Mouse (Mus musculus): Measurements from ENCODE around the gene Uvrag. TPM values are rescaled to one million over a fixed set of nuclear protein-coding genes. Genes with fewer than 3 reads are reported as not detected.

Gene Uvrag
- polyA plus RNA-seq, 1 experiment from 2014 or later: 14.8 TPM

DNA sequence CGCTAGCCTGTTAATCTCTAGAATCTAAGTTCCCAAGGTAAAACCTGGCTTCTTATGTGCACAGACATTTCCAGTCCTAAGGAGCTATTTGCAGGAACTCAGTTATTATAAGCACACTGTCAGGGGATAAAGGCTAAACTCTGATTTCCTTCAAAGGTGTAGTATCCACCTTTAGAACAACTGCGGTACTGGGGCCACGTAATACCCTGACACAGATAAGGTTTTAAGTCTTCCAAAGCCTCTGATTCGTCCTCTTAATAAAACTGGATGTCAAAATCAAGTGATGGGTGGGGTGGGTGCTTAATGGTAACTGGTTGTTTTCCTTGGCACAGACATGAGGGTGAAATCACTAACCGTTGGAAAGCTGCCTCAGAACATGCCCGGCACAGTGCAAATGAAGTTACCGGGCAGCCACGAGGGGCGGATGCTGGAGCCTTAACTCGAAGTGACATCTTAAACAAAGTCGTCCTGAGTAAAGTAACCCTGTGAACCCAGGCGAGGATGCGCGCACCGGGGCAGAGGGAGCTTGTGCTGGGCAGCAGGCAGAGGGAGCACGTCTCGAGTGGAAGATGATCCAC, 83.8 kb downstream of the Uvrag start:
- Histone ChIP-seq H3K4me3 (no peak overlapping the region), H3K36me3 (peaks cover 27% of the 10 kb centered on the region), H3K9me3 (peaks cover 7% of the 10 kb centered on the region; the same call in 1 of the 2 replicates), H3K9ac (no peak overlapping the region), H3K4me1 (peaks cover 21% of the 10 kb centered on the region), H3K27ac (replicated peaks) (no peak overlapping the region), H3K4me2 (no peak overlapping the region), H3K27me3 (replicated peaks) (no peaks in the 10 kb centered on the region)
- WGBS: 69% methylated on average over 17 of the region's 17 CpGs
- no peak for ATAC-seq (ENCODE audit: extremely low read depth, insufficient number of reproducible peaks, low FRiP score, low TSS enrichment)

DNA sequence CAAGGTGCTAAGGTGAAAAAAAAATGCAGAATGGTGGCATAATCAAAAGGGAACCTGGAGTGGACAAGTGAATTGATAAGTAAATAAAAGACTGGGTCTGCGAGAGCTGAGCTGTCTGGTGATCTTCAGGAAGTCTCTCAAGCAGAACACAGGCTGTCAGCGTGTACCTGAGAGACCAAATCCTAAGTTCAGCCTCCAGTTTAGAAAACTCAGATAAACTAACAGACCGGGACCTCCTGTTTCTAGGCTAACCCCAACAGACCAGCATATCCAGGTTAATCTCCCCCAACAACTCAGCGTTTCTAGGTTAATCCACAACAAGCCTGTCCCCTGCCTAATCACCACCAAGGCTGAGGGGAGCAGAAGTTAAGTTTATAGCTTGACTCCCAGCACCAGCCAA, 87.3 kb downstream of the Uvrag start:
- no peak for ATAC-seq (ENCODE audit: extremely low read depth, insufficient number of reproducible peaks, low FRiP score, low TSS enrichment)
- H3K4me1 ChIP-seq: peaks cover 26% of the 10 kb centered on the region
- H3K9ac ChIP-seq: no peak overlapping the region
- peaks cover 29% of the 10 kb centered on the region for H3K36me3 ChIP-seq
- no peak overlapping the region for H3K27ac ChIP-seq (replicated peaks)
- no peak overlapping the region for H3K4me2 ChIP-seq
- no peaks in the 10 kb centered on the region for H3K27me3 ChIP-seq (replicated peaks)
- H3K9me3 ChIP-seq: peaks cover 7% of the 10 kb centered on the region; the same call in 1 of the 2 replicates
- 82% methylated on average over 4 of the region's 4 CpGs for WGBS
- no peak overlapping the region for H3K4me3 ChIP-seq

DNA sequence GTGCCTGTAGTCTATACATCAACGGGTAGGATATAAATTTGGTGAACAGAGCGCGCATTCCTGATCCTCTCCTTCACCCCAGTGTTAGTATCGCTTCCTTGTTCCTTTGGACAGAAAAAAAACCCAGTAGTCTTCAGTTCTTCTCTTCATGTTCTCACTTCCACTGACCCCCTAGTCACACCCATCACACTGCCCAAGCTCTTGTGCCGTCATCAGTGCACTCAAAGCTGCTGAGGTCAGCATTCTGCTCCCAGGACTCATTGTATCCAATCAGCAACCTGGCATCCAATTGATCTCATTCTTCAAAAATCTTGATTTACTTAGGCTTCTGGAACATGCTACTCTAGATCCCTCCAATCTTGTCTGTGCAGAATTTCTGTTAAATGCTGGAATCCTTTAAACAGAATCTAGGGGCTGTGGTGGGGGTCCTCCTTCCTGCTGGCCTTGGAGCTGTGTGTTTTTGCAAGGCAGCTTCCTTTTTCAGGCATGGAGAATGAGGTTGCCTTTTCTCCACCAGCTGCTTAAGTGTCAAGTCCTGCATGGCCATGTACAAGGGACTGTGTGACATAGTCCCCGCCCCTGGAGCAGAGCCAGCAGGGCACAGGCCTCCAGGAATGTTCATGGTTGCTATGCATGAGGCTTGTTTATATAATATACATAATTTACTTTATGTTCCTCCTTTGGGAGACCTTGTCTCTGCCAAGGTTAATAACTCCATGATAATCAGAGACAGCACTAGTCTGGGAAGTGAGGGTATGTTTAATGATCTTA, 88.3 kb downstream of the Uvrag start:
- Histone ChIP-seq H3K4me3 (no peak overlapping the region), H3K36me3 (peaks cover 34% of the 10 kb centered on the region), H3K27ac (replicated peaks) (no peak overlapping the region; the same call in 1 of the 2 replicates), H3K9me3 (peaks cover 7% of the 10 kb centered on the region; the same call in 1 of the 2 replicates), H3K4me1 (peaks cover 26% of the 10 kb centered on the region), H3K9ac (no peak overlapping the region), H3K27me3 (replicated peaks) (no peaks in the 10 kb centered on the region), H3K4me2 (no peak overlapping the region)
- WGBS: 81% methylated on average over 6 of the region's 6 CpGs
- ATAC-seq (ENCODE audit: extremely low read depth, insufficient number of reproducible peaks, low FRiP score, low TSS enrichment): no peak

DNA sequence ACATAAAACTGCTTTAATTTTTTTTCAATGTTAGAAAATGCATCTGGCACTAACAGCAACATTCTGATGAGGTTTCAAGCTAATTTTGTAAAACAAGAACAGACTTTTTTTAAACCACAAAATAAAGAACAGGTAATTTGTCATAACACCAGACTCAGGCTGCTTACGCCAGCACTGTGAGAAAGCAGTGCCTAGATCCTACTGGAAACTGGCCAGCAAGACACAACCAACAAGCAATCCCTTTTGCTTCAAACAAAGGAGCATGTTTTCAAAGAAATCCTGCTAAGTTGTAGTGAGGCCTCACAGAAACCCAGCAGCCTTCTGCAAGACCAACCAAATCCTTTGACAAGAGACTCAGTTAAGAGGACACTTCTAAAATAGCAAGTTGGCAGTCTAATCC, 90.1 kb downstream of the Uvrag start:
- peak overlapping the region; percentile 60 for H3K27ac ChIP-seq (replicated peaks)
- peaks cover 7% of the 10 kb centered on the region; the same call in 1 of the 2 replicates for H3K9me3 ChIP-seq
- peaks cover 36% of the 10 kb centered on the region for H3K4me1 ChIP-seq
- 80% methylated on average over 1 of the region's 1 CpGs for WGBS
- no peak overlapping the region for H3K4me2 ChIP-seq
- H3K9ac ChIP-seq: 0 out of 2 replicates have a peak overlapping the region, but pooled peaks have one; percentile 45
- no peaks in the 10 kb centered on the region for H3K27me3 ChIP-seq (replicated peaks)
- no peak overlapping the region for H3K4me3 ChIP-seq
- peaks cover 33% of the 10 kb centered on the region for H3K36me3 ChIP-seq
- ATAC-seq (ENCODE audit: extremely low read depth, insufficient number of reproducible peaks, low FRiP score, low TSS enrichment): no peak

DNA sequence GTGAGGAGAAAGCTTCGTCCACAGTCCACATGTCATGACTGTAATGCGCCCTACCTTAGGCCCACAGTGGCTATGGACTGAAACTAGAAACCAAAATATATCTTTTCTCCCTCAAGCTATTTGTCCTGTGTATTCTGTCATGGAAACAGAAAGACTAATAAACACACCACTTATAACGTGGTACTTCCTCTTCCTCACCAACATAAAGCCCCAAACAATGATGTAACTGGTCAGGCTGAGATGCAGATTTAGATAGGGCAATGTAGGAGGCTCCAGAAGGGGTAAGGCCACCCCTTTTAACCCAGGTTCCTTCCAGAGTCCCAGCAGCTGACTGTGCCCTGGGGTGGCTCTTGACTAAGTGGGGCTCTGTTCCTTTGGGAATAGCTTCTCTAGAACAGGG, 91.0 kb downstream of the Uvrag start:
- Histone ChIP-seq H3K9me3 (peaks cover 7% of the 10 kb centered on the region; the same call in 1 of the 2 replicates), H3K27me3 (replicated peaks) (no peaks in the 10 kb centered on the region), H3K4me2 (no peak overlapping the region), H3K4me1 (peaks cover 46% of the 10 kb centered on the region), H3K9ac (no peak overlapping the region), H3K27ac (replicated peaks) (no peak overlapping the region), H3K4me3 (no peak overlapping the region), H3K36me3 (peaks cover 29% of the 10 kb centered on the region)
- WGBS: 78% methylated on average over 3 of the region's 3 CpGs
- no peak for ATAC-seq (ENCODE audit: extremely low read depth, insufficient number of reproducible peaks, low FRiP score, low TSS enrichment)

DNA sequence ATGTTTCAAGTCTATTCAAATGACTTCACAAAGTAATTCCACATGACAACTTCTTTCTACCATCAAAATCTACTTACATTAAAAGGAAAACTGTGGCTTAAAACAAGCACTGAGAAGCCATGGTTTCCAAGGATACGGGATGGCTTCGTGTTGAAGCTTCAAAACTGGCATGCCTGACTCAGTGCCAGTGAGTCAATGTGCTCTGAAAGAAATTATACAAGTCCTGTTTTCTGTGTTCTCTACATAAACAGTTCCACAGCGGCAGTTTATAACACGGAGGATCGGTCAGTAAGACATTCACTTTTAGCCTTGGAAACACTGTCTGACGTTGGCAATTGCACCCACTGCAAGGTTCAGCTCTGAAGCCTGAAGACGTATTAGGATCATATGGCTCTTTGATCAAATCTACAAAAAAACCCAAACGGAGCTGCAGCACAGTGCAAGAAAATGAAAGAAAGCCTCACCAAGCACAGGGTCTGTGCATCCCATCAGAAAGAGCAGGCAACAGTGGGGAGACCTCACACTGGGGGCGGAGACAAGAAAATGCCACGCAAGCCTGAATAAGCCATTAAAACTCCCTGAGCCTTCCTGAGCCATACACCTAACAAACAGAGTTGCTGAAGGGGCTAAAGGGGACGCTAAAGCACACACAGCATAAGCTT, 94.3 kb downstream of the Uvrag start:
- H3K27me3 ChIP-seq (replicated peaks): no peaks in the 10 kb centered on the region
- peaks cover 11% of the 10 kb centered on the region for H3K36me3 ChIP-seq
- no peak overlapping the region for H3K4me3 ChIP-seq
- H3K27ac ChIP-seq (replicated peaks): no peak overlapping the region
- no peak overlapping the region for H3K9ac ChIP-seq
- H3K4me2 ChIP-seq: no peak overlapping the region
- no peak for ATAC-seq (ENCODE audit: extremely low read depth, insufficient number of reproducible peaks, low FRiP score, low TSS enrichment)
- peaks cover 55% of the 10 kb centered on the region for H3K4me1 ChIP-seq
- WGBS: 74% methylated on average over 11 of the region's 11 CpGs
- no peaks in the 10 kb centered on the region for H3K9me3 ChIP-seq

DNA sequence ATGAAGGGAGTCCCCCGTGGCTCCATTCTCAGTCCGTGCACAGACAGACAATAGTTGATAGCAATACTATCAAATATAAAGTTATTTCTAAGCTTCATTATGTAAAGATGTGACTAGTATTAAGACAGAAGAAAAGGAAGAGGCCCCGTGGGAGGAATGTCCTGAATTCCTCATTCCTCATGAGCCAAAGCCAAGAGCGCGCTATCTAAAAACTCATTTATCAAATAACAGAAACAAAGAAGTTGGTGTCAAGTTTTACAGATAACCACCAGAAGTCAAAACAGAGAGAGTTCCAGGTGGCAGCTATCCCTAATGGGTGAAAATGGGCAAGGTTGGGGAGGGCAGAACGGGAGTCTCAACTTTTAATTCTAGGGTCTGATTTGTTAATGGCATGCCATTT, 95.4 kb downstream of the Uvrag start:
- WGBS: 53% methylated on average over 6 of the region's 6 CpGs
- no peak overlapping the region for H3K9ac ChIP-seq
- no peak overlapping the region for H3K4me2 ChIP-seq
- H3K4me1 ChIP-seq: peaks cover 45% of the 10 kb centered on the region
- H3K9me3 ChIP-seq: no peaks in the 10 kb centered on the region
- H3K4me3 ChIP-seq: no peak overlapping the region
- no peaks in the 10 kb centered on the region for H3K27me3 ChIP-seq (replicated peaks)
- no peak for ATAC-seq (ENCODE audit: extremely low read depth, insufficient number of reproducible peaks, low FRiP score, low TSS enrichment)
- no peak overlapping the region for H3K27ac ChIP-seq (replicated peaks)
- peaks cover 11% of the 10 kb centered on the region for H3K36me3 ChIP-seq

DNA sequence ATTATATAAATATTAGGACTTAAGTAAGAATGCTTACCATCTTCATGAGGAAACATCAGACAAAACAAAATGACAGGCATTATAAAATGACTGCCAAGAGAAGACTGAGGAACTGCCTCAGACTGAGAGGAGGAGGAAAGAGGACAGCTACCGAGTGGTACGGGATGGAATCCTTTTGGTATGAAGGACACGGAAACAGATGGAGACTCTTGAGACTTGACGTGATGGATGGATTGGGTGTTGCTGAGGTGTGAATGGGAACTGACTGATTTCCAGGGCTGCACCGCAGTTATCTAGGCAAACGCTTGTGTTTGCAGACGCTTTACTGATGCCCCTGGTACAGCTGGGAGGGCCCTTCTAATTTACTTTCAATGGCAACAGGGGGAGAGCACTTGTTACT, 97.0 kb downstream of the Uvrag start:
- H3K27ac ChIP-seq (replicated peaks): peak overlapping the region; percentile 54
- 21% methylated on average over 7 of the region's 7 CpGs for WGBS
- no peak for ATAC-seq (ENCODE audit: extremely low read depth, insufficient number of reproducible peaks, low FRiP score, low TSS enrichment)

DNA sequence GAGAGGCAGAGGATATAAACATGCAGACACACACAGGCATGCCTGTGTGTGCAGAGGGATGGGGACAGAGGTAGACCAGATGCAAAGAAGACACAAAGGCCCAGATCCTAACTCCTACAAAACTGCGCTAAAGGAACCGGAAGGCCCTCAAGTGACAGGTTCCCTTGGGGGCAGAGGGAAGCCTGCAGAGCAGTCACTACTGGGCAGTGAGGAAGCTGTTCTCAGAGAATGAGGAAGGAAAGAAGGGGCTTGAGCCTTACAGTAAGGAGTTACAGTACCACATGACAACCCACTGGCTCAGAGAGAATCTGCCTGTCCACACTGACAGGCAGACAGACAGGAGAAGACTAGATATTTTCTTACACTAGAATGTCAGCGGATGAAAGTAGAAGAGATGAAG, 97.6 kb downstream of the Uvrag start:
- ATAC-seq (ENCODE audit: extremely low read depth, insufficient number of reproducible peaks, low FRiP score, low TSS enrichment): no peak
- H3K9ac ChIP-seq: no peak overlapping the region
- H3K4me1 ChIP-seq: peaks cover 45% of the 10 kb centered on the region
- H3K4me3 ChIP-seq: no peak overlapping the region
- H3K36me3 ChIP-seq: peaks cover 5% of the 10 kb centered on the region
- no peaks in the 10 kb centered on the region for H3K9me3 ChIP-seq
- 0 out of 2 replicates have a peak overlapping the region, but pooled peaks have one; percentile 6 for H3K27ac ChIP-seq (replicated peaks)
- 81% methylated on average over 3 of the region's 3 CpGs for WGBS
- no peak overlapping the region for H3K4me2 ChIP-seq
- no peaks in the 10 kb centered on the region for H3K27me3 ChIP-seq (replicated peaks)

More for the DNA sequence above, 97.0 kb downstream of the Uvrag start:
- Histone ChIP-seq H3K9ac (no peak overlapping the region; the same call in 1 of the 2 replicates), H3K4me2 (peak overlapping the region; percentile 24), H3K4me1 (peaks cover 45% of the 10 kb centered on the region), H3K9me3 (no peaks in the 10 kb centered on the region), H3K4me3 (no peak overlapping the region), H3K36me3 (peaks cover 8% of the 10 kb centered on the region), H3K27me3 (replicated peaks) (no peaks in the 10 kb centered on the region)

DNA sequence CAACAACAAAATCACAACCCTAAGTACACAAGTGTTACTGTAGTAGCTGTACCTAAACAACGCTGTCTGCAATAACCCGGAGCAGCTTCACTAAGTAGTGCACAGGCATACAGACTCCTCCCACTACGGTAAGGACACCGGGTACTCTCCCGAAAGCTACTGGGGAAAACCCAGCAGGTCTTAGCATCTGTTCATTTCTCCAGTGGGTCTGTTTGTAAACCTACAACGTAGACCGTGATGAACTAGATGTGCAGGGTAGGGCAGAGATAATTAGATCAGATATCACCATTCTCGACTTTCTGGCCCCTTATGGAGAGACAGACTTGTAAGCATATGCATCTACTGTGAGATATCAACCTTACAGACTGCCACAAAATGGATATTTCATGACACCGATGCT, 99.1 kb downstream of the Uvrag start:
- no peaks in the 10 kb centered on the region for H3K36me3 ChIP-seq
- H3K4me1 ChIP-seq: peaks cover 45% of the 10 kb centered on the region
- 72% methylated on average over 9 of the region's 9 CpGs for WGBS
- no peak overlapping the region for H3K27ac ChIP-seq (replicated peaks)
- no peak overlapping the region for H3K9ac ChIP-seq
- no peaks in the 10 kb centered on the region for H3K9me3 ChIP-seq
- no peak overlapping the region for H3K4me2 ChIP-seq
- no peak overlapping the region for H3K4me3 ChIP-seq
- no peaks in the 10 kb centered on the region for H3K27me3 ChIP-seq (replicated peaks)
- no peak for ATAC-seq (ENCODE audit: extremely low read depth, insufficient number of reproducible peaks, low FRiP score, low TSS enrichment)

DNA sequence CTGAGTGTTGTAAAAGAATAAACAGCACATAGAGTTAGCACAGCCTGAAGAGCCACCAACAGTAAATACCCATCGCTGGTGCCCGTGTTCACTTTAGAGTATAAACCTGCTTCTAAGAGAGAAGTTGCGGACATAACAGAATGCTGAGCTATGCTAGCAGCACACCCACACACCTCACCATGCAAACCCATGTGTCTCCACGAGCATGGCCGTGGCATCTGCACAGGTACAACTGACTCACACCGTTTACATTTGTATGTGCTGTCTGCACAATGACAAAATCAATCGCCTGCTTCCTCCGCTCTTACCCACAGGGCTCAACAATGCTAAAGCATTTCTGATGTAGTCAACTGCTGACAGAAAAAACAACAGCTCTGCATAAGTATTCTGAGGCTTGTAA, 101.0 kb downstream of the Uvrag start:
- no peak for ATAC-seq (ENCODE audit: extremely low read depth, insufficient number of reproducible peaks, low FRiP score, low TSS enrichment)
- 87% methylated on average over 8 of the region's 8 CpGs for WGBS
- no peaks in the 10 kb centered on the region for H3K27me3 ChIP-seq (replicated peaks)
- H3K27ac ChIP-seq (replicated peaks): no peak overlapping the region
- no peaks in the 10 kb centered on the region for H3K9me3 ChIP-seq
- no peak overlapping the region for H3K9ac ChIP-seq
- H3K36me3 ChIP-seq: no peaks in the 10 kb centered on the region
- no peak overlapping the region for H3K4me3 ChIP-seq
- H3K4me1 ChIP-seq: peaks cover 26% of the 10 kb centered on the region
- H3K4me2 ChIP-seq: no peak overlapping the region

Measured in heart, embryonic 13.5 days (tissue).